Comparison of ENCODE assay signal across 22 mouse cellular contexts in the genomic region with DNA sequence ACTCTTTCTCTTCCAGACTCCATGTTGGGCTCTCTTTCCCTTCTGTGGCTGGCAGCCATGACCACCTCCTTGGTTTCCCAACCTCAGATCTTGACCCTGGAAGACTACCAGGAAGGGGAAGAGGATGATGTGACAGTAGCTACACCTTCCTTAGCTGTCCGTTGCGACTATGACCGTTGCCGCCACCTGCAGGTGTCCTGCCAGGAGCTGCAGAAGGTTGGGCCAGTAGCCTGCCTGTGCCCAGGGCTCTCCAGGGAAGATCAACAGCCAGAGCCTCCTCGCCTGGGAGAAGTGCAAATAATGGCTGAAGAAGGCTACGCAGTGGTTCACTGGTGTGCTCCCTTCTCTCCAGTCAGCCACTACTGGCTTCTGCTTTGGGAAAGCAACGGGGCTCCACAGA. TPM values are rescaled to one million over a fixed set of nuclear protein-coding genes. Genes with fewer than 3 reads are reported as not detected.
DNase-seq lines count a peak whose midpoint lies in the region; ATAC-seq and TF ChIP-seq lines count a peak whose summit lies in the region.
"Had no signal": no experiment of that assay in that cellular context is flagged by ENCODE, and none has a peak within 500 bp of the region (broad histone marks: within the 10 kb centered on the region; RNA-seq: fewer than 3 reads in every experiment).

No protein-coding gene starts in this region.

- ATAC-seq in hindbrain, embryonic 13.5 days (ENCODE audit: low FRiP score) = no peak
- ATAC-seq in hindbrain, embryonic 12.5 days (ENCODE audit: low FRiP score) = no peak
- peak; percentile 27; the same call in 1 of the 2 replicates for ATAC-seq in granulocyte monocyte progenitor cell, adult 5-6 weeks (replicated peaks; ENCODE audit: poor library complexity, severe bottlenecking)
- ATAC-seq in lung, postnatal 0 days = peak; percentile 52
- ATAC-seq: forebrain, postnatal 0 days had no signal

- TF ChIP-seq EP300 in ES-Bruce4 (IDR thresholded peaks at IDR 0.05; ENCODE audit: insufficient read depth, low read depth, low read length) = no peak
- no peak for TF ChIP-seq EP300 in lung, postnatal 0 days (IDR thresholded peaks at IDR 0.05)

- peaks cover 28% of the 10 kb centered on the region for H3K36me3 ChIP-seq in hindbrain, embryonic 13.5 days
- peaks cover 22% of the 10 kb centered on the region for H3K36me3 ChIP-seq in hindbrain, embryonic 12.5 days
- peaks cover 2% of the 10 kb centered on the region for H3K36me3 ChIP-seq in ES-Bruce4 (ENCODE audit: control insufficient read depth, insufficient read depth, low read length, poor library complexity, severe bottlenecking)
- H3K36me3 ChIP-seq in lung, postnatal 0 days (ENCODE audit: insufficient read depth, low read length) = peaks cover 10% of the 10 kb centered on the region; the same call in 1 of the 2 replicates

- H3K9me3 ChIP-seq in hindbrain, embryonic 13.5 days = no peaks in the 10 kb centered on the region
- H3K9me3 ChIP-seq in hindbrain, embryonic 12.5 days (replicated peaks) = no peaks in the 10 kb centered on the region
- H3K9me3 ChIP-seq in ES-Bruce4 (replicated peaks; ENCODE audit: control insufficient read depth, insufficient read depth, low read length, poor library complexity, severe bottlenecking) = no peaks in the 10 kb centered on the region
- no peaks in the 10 kb centered on the region for H3K9me3 ChIP-seq in lung, postnatal 0 days (ENCODE audit: low read length)
- H3K9me3 ChIP-seq: embryonic facial prominence, embryonic 12.5 days; midbrain, embryonic 12.5 days; stomach, embryonic 15.5 days had no signal

- WGBS in hindbrain, embryonic 13.5 days = 58% methylated on average over 7 of the region's 7 CpGs
- 48% methylated on average over 7 of the region's 7 CpGs for WGBS in hindbrain, embryonic 12.5 days
- WGBS in lung, postnatal 0 days = 32% methylated on average over 7 of the region's 7 CpGs

- no peak overlapping the region for H3K4me3 ChIP-seq in hindbrain, embryonic 13.5 days
- no peak overlapping the region for H3K4me3 ChIP-seq in hindbrain, embryonic 12.5 days
- H3K4me3 ChIP-seq in ES-Bruce4 (ENCODE audit: low read depth, low read length) = peak overlapping the region; percentile 46
- no peak overlapping the region for H3K4me3 ChIP-seq in lung, postnatal 0 days (ENCODE audit: low read depth, low read length)
- H3K4me3 ChIP-seq: embryonic facial prominence, embryonic 12.5 days; midbrain, embryonic 12.5 days; myocyte; stomach, embryonic 15.5 days had no signal

- peak overlapping the region; percentile 19; the same call in 1 of the 2 replicates for H3K9ac ChIP-seq in hindbrain, embryonic 13.5 days
- H3K9ac ChIP-seq in hindbrain, embryonic 12.5 days = no peak overlapping the region
- H3K9ac ChIP-seq in ES-Bruce4 (ENCODE audit: low read depth, poor library complexity, severe bottlenecking) = 0 out of 2 replicates have a peak overlapping the region, but pooled peaks have one; percentile 9
- no peak overlapping the region for H3K9ac ChIP-seq in lung, postnatal 0 days (replicated peaks; ENCODE audit: low read depth)
- H3K9ac ChIP-seq: embryonic facial prominence, embryonic 12.5 days; forebrain, postnatal 0 days; midbrain, embryonic 12.5 days; stomach, embryonic 15.5 days had no signal

- peak; percentile 36 for DNase-seq in lung, postnatal 0 days (ENCODE audit: low spot score)
- no peak for DNase-seq in B cell, adult 2 months
- no peak for DNase-seq in frontal cortex, postnatal 10 days (ENCODE audit: low spot score in 2 of 2)
- DNase-seq in cerebellum, postnatal 36 days = no peak
- DNase-seq: adrenal gland, adult 2 months; cerebellum, postnatal 25 days; forebrain, postnatal 0 days; left cerebral cortex, postnatal 4 days; retina, postnatal 1 day had no signal

- no peak overlapping the region for H3K27ac ChIP-seq in hindbrain, embryonic 13.5 days
- no peak overlapping the region for H3K27ac ChIP-seq in hindbrain, embryonic 12.5 days
- no peak overlapping the region for H3K27ac ChIP-seq in ES-Bruce4 (ENCODE audit: insufficient read depth, low read length)
- H3K27ac ChIP-seq in lung, postnatal 0 days (ENCODE audit: low read length) = no peak overlapping the region
- H3K27ac ChIP-seq: midbrain, embryonic 12.5 days; stomach, embryonic 15.5 days had no signal

- no peak overlapping the region for H3K4me2 ChIP-seq in hindbrain, embryonic 13.5 days
- no peak overlapping the region for H3K4me2 ChIP-seq in hindbrain, embryonic 12.5 days (replicated peaks)
- H3K4me2 ChIP-seq in lung, postnatal 0 days (replicated peaks; ENCODE audit: low read depth, low read length) = 0 out of 2 replicates have a peak overlapping the region, but pooled peaks have one; percentile 1
- H3K4me2 ChIP-seq: embryonic facial prominence, embryonic 12.5 days; heart, embryonic 11.5 days; midbrain, embryonic 12.5 days had no signal

- H3K4me1 ChIP-seq in hindbrain, embryonic 13.5 days (replicated peaks) = peaks cover 5% of the 10 kb centered on the region; the same call in 1 of the 2 replicates
- no peaks in the 10 kb centered on the region for H3K4me1 ChIP-seq in hindbrain, embryonic 12.5 days
- H3K4me1 ChIP-seq in ES-Bruce4 (ENCODE audit: control insufficient read depth, insufficient read depth, low read length) = peaks cover 2% of the 10 kb centered on the region
- H3K4me1 ChIP-seq in lung, postnatal 0 days (ENCODE audit: insufficient read depth, low read depth, low read length) = no peaks in the 10 kb centered on the region
- H3K4me1 ChIP-seq: midbrain, embryonic 12.5 days had no signal

- no peak for TF ChIP-seq POLR2A in ES-Bruce4 (IDR thresholded peaks at IDR 0.05; ENCODE audit: insufficient read depth, low read length)

- peak; percentile 47 for TF ChIP-seq CTCF in ES-Bruce4 (IDR thresholded peaks at IDR 0.05; ENCODE audit: low read depth, low read length)
- peak; percentile 49 for TF ChIP-seq CTCF in lung, postnatal 0 days (IDR thresholded peaks at IDR 0.05)

- no peaks in the 10 kb centered on the region for H3K27me3 ChIP-seq in hindbrain, embryonic 13.5 days
- H3K27me3 ChIP-seq in hindbrain, embryonic 12.5 days = no peaks in the 10 kb centered on the region
- no peaks in the 10 kb centered on the region for H3K27me3 ChIP-seq in ES-Bruce4 (ENCODE audit: control insufficient read depth, insufficient read depth, low read length, poor library complexity, severe bottlenecking)
- H3K27me3 ChIP-seq in lung, postnatal 0 days (replicated peaks; ENCODE audit: insufficient read depth, low read length) = no peaks in the 10 kb centered on the region
- H3K27me3 ChIP-seq: embryonic facial prominence, embryonic 12.5 days; stomach, embryonic 15.5 days had no signal

RNA-seq across cellular contexts. Expression of gene Lrrn4cl, which starts 1.1 kb away (rescaled TPM):
- polyA plus RNA-seq in hindbrain, embryonic 13.5 days (2015; fragmentation: Nextera tagmentation; extraction: Ambion mirVana) = 1.0 and 1.3 TPM in 2 replicates
- polyA plus RNA-seq in hindbrain, embryonic 12.5 days (2016; fragmentation: Nextera tagmentation; extraction: Ambion mirVana) = 0.49 and 0.82 TPM in 2 replicates
- polyA plus RNA-seq in ES-Bruce4 (2011; ENCODE audit: insufficient read depth, insufficient read length, low read depth, missing spikeins) = 1.3 and 2.1 TPM in 2 replicates
- total RNA-seq in granulocyte monocyte progenitor cell, adult 5-6 weeks (2014; fragmentation: Nextera tagmentation) = 0.11 TPM in 1 of 2 replicates, not detected in the other
- total RNA-seq in granulocyte monocyte progenitor cell, adult 5-6 weeks (2017) = not detected in 2 replicates
- polyA plus RNA-seq in lung, postnatal 0 days (2015; fragmentation: Nextera tagmentation; extraction: Ambion mirVana) = 1.7 and 1.9 TPM in 2 replicates
- total RNA-seq: neutrophil, adult 5-6 weeks had no signal

RNA-seq across cellular contexts. Expression of gene Gng3, which starts 12.6 kb away (rescaled TPM):
- polyA plus RNA-seq in hindbrain, embryonic 13.5 days (2015; fragmentation: Nextera tagmentation; extraction: Ambion mirVana) = 346 and 374 TPM in 2 replicates
- 171 and 176 TPM in 2 replicates for polyA plus RNA-seq in hindbrain, embryonic 12.5 days (2016; fragmentation: Nextera tagmentation; extraction: Ambion mirVana)
- 28.3 and 29.7 TPM in 2 replicates for polyA plus RNA-seq in ES-Bruce4 (2011; ENCODE audit: insufficient read depth, insufficient read length, low read depth, missing spikeins)
- total RNA-seq in granulocyte monocyte progenitor cell, adult 5-6 weeks (2014; fragmentation: Nextera tagmentation) = not detected in 2 replicates
- 0.26 TPM in 1 of 2 replicates, not detected in the other for total RNA-seq in granulocyte monocyte progenitor cell, adult 5-6 weeks (2017)
- polyA plus RNA-seq in lung, postnatal 0 days (2015; fragmentation: Nextera tagmentation; extraction: Ambion mirVana) = 0.35 and 0.46 TPM in 2 replicates
- total RNA-seq: gastrocnemius, postnatal 14 days; heart, postnatal 36 days had no signal

RNA-seq across cellular contexts. Expression of gene Bscl2, which starts 14.4 kb away (rescaled TPM):
- polyA plus RNA-seq in hindbrain, embryonic 13.5 days (2015; fragmentation: Nextera tagmentation; extraction: Ambion mirVana) = 82.9 and 84.0 TPM in 2 replicates
- 65.8 and 66.1 TPM in 2 replicates for polyA plus RNA-seq in hindbrain, embryonic 12.5 days (2016; fragmentation: Nextera tagmentation; extraction: Ambion mirVana)
- 32.3 and 36.2 TPM in 2 replicates for polyA plus RNA-seq in ES-Bruce4 (2011; ENCODE audit: insufficient read depth, insufficient read length, low read depth, missing spikeins)
- 61.8 and 89.4 TPM in 2 replicates for total RNA-seq in granulocyte monocyte progenitor cell, adult 5-6 weeks (2014; fragmentation: Nextera tagmentation)
- total RNA-seq in granulocyte monocyte progenitor cell, adult 5-6 weeks (2017) = 33.9 and 34.6 TPM in 2 replicates
- polyA plus RNA-seq in lung, postnatal 0 days (2015; fragmentation: Nextera tagmentation; extraction: Ambion mirVana) = 66.3 and 66.8 TPM in 2 replicates

RNA-seq across cellular contexts. Expression of gene Ubxn1, which starts 19.7 kb away (rescaled TPM):
- polyA plus RNA-seq in hindbrain, embryonic 13.5 days (2015; fragmentation: Nextera tagmentation; extraction: Ambion mirVana) = 162 TPM in 2 replicates
- polyA plus RNA-seq in hindbrain, embryonic 12.5 days (2016; fragmentation: Nextera tagmentation; extraction: Ambion mirVana) = 166 and 175 TPM in 2 replicates
- polyA plus RNA-seq in ES-Bruce4 (2011; ENCODE audit: insufficient read depth, insufficient read length, low read depth, missing spikeins) = 189 and 201 TPM in 2 replicates
- 115 and 150 TPM in 2 replicates for total RNA-seq in granulocyte monocyte progenitor cell, adult 5-6 weeks (2014; fragmentation: Nextera tagmentation)
- total RNA-seq in granulocyte monocyte progenitor cell, adult 5-6 weeks (2017) = 135 and 136 TPM in 2 replicates
- 153 and 164 TPM in 2 replicates for polyA plus RNA-seq in lung, postnatal 0 days (2015; fragmentation: Nextera tagmentation; extraction: Ambion mirVana)

RNA-seq across cellular contexts. Expression of gene AC129217.1, which starts 22.1 kb away (rescaled TPM):
- not detected in 2 replicates for polyA plus RNA-seq in hindbrain, embryonic 13.5 days (2015; fragmentation: Nextera tagmentation; extraction: Ambion mirVana)
- polyA plus RNA-seq in hindbrain, embryonic 12.5 days (2016; fragmentation: Nextera tagmentation; extraction: Ambion mirVana) = not detected in 2 replicates
- polyA plus RNA-seq in ES-Bruce4 (2011; ENCODE audit: insufficient read depth, insufficient read length, low read depth, missing spikeins) = 74.8 and 87.2 TPM in 2 replicates
- not detected in 2 replicates for total RNA-seq in granulocyte monocyte progenitor cell, adult 5-6 weeks (2014; fragmentation: Nextera tagmentation)
- 34.1 TPM in 1 of 2 replicates, not detected in the other for total RNA-seq in granulocyte monocyte progenitor cell, adult 5-6 weeks (2017)
- not detected in 2 replicates for polyA plus RNA-seq in lung, postnatal 0 days (2015; fragmentation: Nextera tagmentation; extraction: Ambion mirVana)
- total RNA-seq: forebrain, postnatal 0 days; gastrocnemius, postnatal 14 days; heart, postnatal 36 days; left cerebral cortex, postnatal 4 days had no signal
- polyA plus RNA-seq: adrenal gland, adult 2 months; embryonic facial prominence, embryonic 12.5 days; forebrain, postnatal 0 days; heart, embryonic 11.5 days; kidney, embryonic 16.5 days; midbrain, embryonic 12.5 days; stomach, embryonic 15.5 days had no signal

Comparison
In these comparisons a context has a peak if more than half of its experiments do, and no peak if none do; other contexts are left out.
1. H3K9ac ChIP-seq: peak in hindbrain, embryonic 13.5 days (single experiment) and ES-Bruce4 (single experiment); none in hindbrain, embryonic 12.5 days (single experiment) and lung, postnatal 0 days (single experiment).
2. ATAC-seq: peak in granulocyte monocyte progenitor cell, adult 5-6 weeks (single experiment) and lung, postnatal 0 days (single experiment); none in hindbrain, embryonic 13.5 days (single experiment) and hindbrain, embryonic 12.5 days (single experiment).
3. RNA of gene Gng3, which starts 12.6 kb away (polyA plus RNA-seq): 346 to 374 TPM in hindbrain, embryonic 13.5 days, 171 to 176 TPM in hindbrain, embryonic 12.5 days and 28.3 to 29.7 TPM in ES-Bruce4; 0.35 to 0.46 TPM in lung, postnatal 0 days; every median in the first group is over 10 times any median in the second.